Mouse (Mus musculus): Measurements from ENCODE around the gene Selenow. TPM values are rescaled to one million over a fixed set of nuclear protein-coding genes. Genes with fewer than 3 reads are reported as not detected.
"Not testable (repeated sequence)": the region's sequence is repeated elsewhere in the genome, so short reads cannot be mapped to it uniquely, and the experiment has no call there.

Selenow gene
- total RNA-seq, 1 experiment from 2014 or later, result 49.4 TPM

- ATAC-seq (replicated peaks in 1 of 2; ENCODE audit: insufficient read depth in 1 of 2, low FRiP score in 2 of 2, low TSS enrichment in 1 of 2, low read depth in 1 of 2, poor library complexity in 2 of 2, severe bottlenecking in 2 of 2), result no peak
Observed at GRCm38 (mm10) chr7:15916134-15916723, 6.0 kb downstream of the Selenow start.

GRCm38 (mm10) chr7:15915695-15916094 is 6.5 kb downstream of the Selenow start:
- not testable (repeated sequence) for ATAC-seq (replicated peaks in 1 of 2; ENCODE audit: insufficient read depth in 1 of 2, low FRiP score in 2 of 2, low TSS enrichment in 1 of 2, low read depth in 1 of 2, poor library complexity in 2 of 2, severe bottlenecking in 2 of 2)

GRCm38 (mm10) chr7:15914751-15915150 is 7.5 kb downstream of the Selenow start:
- no peak for ATAC-seq (replicated peaks in 1 of 2; ENCODE audit: insufficient read depth in 1 of 2, low FRiP score in 2 of 2, low TSS enrichment in 1 of 2, low read depth in 1 of 2, poor library complexity in 2 of 2, severe bottlenecking in 2 of 2)

- peak; percentile 63 to 68; a peak in 3 of 4 replicates for ATAC-seq (replicated peaks in 1 of 2; ENCODE audit: insufficient read depth in 1 of 2, low FRiP score in 2 of 2, low TSS enrichment in 1 of 2, low read depth in 1 of 2, poor library complexity in 2 of 2, severe bottlenecking in 2 of 2)
Observed at GRCm38 (mm10) chr7:15914252-15914651, 8.0 kb downstream of the Selenow start.

GRCm38 (mm10) chr7:15912183-15912582 is 10.0 kb downstream of the Selenow start:
- ATAC-seq (replicated peaks in 1 of 2; ENCODE audit: insufficient read depth in 1 of 2, low FRiP score in 2 of 2, low TSS enrichment in 1 of 2, low read depth in 1 of 2, poor library complexity in 2 of 2, severe bottlenecking in 2 of 2), result peak; percentile 76 to 80

- no peak for ATAC-seq (replicated peaks in 1 of 2; ENCODE audit: insufficient read depth in 1 of 2, low FRiP score in 2 of 2, low TSS enrichment in 1 of 2, low read depth in 1 of 2, poor library complexity in 2 of 2, severe bottlenecking in 2 of 2)
Observed at GRCm38 (mm10) chr7:15910521-15910920, 11.7 kb downstream of the Selenow start.

- ATAC-seq (replicated peaks in 1 of 2; ENCODE audit: insufficient read depth in 1 of 2, low FRiP score in 2 of 2, low TSS enrichment in 1 of 2, low read depth in 1 of 2, poor library complexity in 2 of 2, severe bottlenecking in 2 of 2), result no peak
Observed at GRCm38 (mm10) chr7:15907971-15908590, 14.1 kb downstream of the Selenow start.

- no peak for ATAC-seq (replicated peaks in 1 of 2; ENCODE audit: insufficient read depth in 1 of 2, low FRiP score in 2 of 2, low TSS enrichment in 1 of 2, low read depth in 1 of 2, poor library complexity in 2 of 2, severe bottlenecking in 2 of 2)
Observed at GRCm38 (mm10) chr7:15906602-15907001, 15.6 kb downstream of the Selenow start.

- no peak for ATAC-seq (replicated peaks in 1 of 2; ENCODE audit: insufficient read depth in 1 of 2, low FRiP score in 2 of 2, low TSS enrichment in 1 of 2, low read depth in 1 of 2, poor library complexity in 2 of 2, severe bottlenecking in 2 of 2)
Observed at GRCm38 (mm10) chr7:15905861-15906260, 16.3 kb downstream of the Selenow start.

GRCm38 (mm10) chr7:15901366-15902048 is 20.7 kb downstream of the Selenow start:
- no peak for ATAC-seq (replicated peaks in 1 of 2; ENCODE audit: insufficient read depth in 1 of 2, low FRiP score in 2 of 2, low TSS enrichment in 1 of 2, low read depth in 1 of 2, poor library complexity in 2 of 2, severe bottlenecking in 2 of 2)

GRCm38 (mm10) chr7:15894251-15894650 is 28.0 kb downstream of the Selenow start:
- ATAC-seq (replicated peaks in 1 of 2; ENCODE audit: insufficient read depth in 1 of 2, low FRiP score in 2 of 2, low TSS enrichment in 1 of 2, low read depth in 1 of 2, poor library complexity in 2 of 2, severe bottlenecking in 2 of 2), result no peak

- no peak for ATAC-seq (replicated peaks in 1 of 2; ENCODE audit: insufficient read depth in 1 of 2, low FRiP score in 2 of 2, low TSS enrichment in 1 of 2, low read depth in 1 of 2, poor library complexity in 2 of 2, severe bottlenecking in 2 of 2)
Observed at GRCm38 (mm10) chr7:15884127-15884526, 38.1 kb downstream of the Selenow start.

GRCm38 (mm10) chr7:15882317-15882716 is 39.9 kb downstream of the Selenow start, which contains the start of gene Crxos:
Gene Crxos, plus strand, starts transcription at chr7:15882617.
- no peak for ATAC-seq (replicated peaks in 1 of 2; ENCODE audit: insufficient read depth in 1 of 2, low FRiP score in 2 of 2, low TSS enrichment in 1 of 2, low read depth in 1 of 2, poor library complexity in 2 of 2, severe bottlenecking in 2 of 2)

GRCm38 (mm10) chr7:15881831-15882230 is 40.4 kb downstream of the Selenow start:
- no peak for ATAC-seq (replicated peaks in 1 of 2; ENCODE audit: insufficient read depth in 1 of 2, low FRiP score in 2 of 2, low TSS enrichment in 1 of 2, low read depth in 1 of 2, poor library complexity in 2 of 2, severe bottlenecking in 2 of 2)

- ATAC-seq (replicated peaks in 1 of 2; ENCODE audit: insufficient read depth in 1 of 2, low FRiP score in 2 of 2, low TSS enrichment in 1 of 2, low read depth in 1 of 2, poor library complexity in 2 of 2, severe bottlenecking in 2 of 2), result no peak
Observed at GRCm38 (mm10) chr7:15881388-15881787, 40.8 kb downstream of the Selenow start.

GRCm38 (mm10) chr7:15879756-15880155 is 42.4 kb downstream of the Selenow start, which contains the start of gene Crx:
Gene Crx, minus strand, starts transcription at chr7:15879968.
- ATAC-seq (replicated peaks in 1 of 2; ENCODE audit: insufficient read depth in 1 of 2, low FRiP score in 2 of 2, low TSS enrichment in 1 of 2, low read depth in 1 of 2, poor library complexity in 2 of 2, severe bottlenecking in 2 of 2), result no peak

Measured in hematopoietic stem cell, adult 5-6 weeks (primary cell).